Mouse (Mus musculus): ENCODE data around the gene Map3k11. TPM values are rescaled to one million over a fixed set of nuclear protein-coding genes. Genes with fewer than 3 reads are reported as not detected.
A peak's percentile ranks its signal among the peaks of the same experiment; 100 is the strongest.

Gene Map3k11
- polyA plus RNA-seq, 1 experiment from 2014 or later, result 35.3 TPM

- Histone ChIP-seq H3K36me3 (peaks cover 72% of the 10 kb centered on the region), H3K27ac (peak within 1 kb of the TSS; percentile 22; the same call in 1 of the 2 replicates), H3K27me3 (ENCODE audit: low read depth, poor library complexity, severe bottlenecking) (no peaks in the 10 kb centered on the region), H3K4me1 (peaks cover 9% of the 10 kb centered on the region), H3K9me3 (replicated peaks) (no peaks in the 10 kb centered on the region), H3K4me3 (no peak within 1 kb of the TSS)
- 71% methylated on average over 17 of the region's 17 CpGs for WGBS
- no peak for DNase-seq (ENCODE audit: low spot score)
Measured at GRCm38 (mm10) chr19:5704163-5704800, 15.7 kb downstream of the Map3k11 start, which contains the start of gene Kcnk7. Gene Kcnk7, plus strand, starts transcription at chr19:5704367.

- Histone ChIP-seq H3K4me3 (no peak overlapping the region), H3K9me3 (replicated peaks) (no peaks in the 10 kb centered on the region), H3K36me3 (peaks cover 71% of the 10 kb centered on the region), H3K4me1 (peaks cover 9% of the 10 kb centered on the region), H3K27me3 (ENCODE audit: low read depth, poor library complexity, severe bottlenecking) (no peaks in the 10 kb centered on the region), H3K27ac (peak overlapping the region; percentile 22; the same call in 1 of the 2 replicates)
- no peak for DNase-seq (ENCODE audit: low spot score)
- WGBS, result 51% methylated on average over 10 of the region's 10 CpGs
Measured at GRCm38 (mm10) chr19:5704801-5705571, 16.4 kb downstream of the Map3k11 start.

GRCm38 (mm10) chr19:5710068-5710467 is 21.5 kb downstream of the Map3k11 start:
- Histone ChIP-seq H3K4me1 (peaks cover 14% of the 10 kb centered on the region), H3K4me3 (no peak overlapping the region), H3K9me3 (replicated peaks) (no peaks in the 10 kb centered on the region), H3K36me3 (peaks cover 65% of the 10 kb centered on the region), H3K27me3 (ENCODE audit: low read depth, poor library complexity, severe bottlenecking) (no peaks in the 10 kb centered on the region), H3K27ac (no peak overlapping the region)
- DNase-seq (ENCODE audit: low spot score), result no peak
- WGBS, result 90% methylated on average over 6 of the region's 6 CpGs

DNA sequence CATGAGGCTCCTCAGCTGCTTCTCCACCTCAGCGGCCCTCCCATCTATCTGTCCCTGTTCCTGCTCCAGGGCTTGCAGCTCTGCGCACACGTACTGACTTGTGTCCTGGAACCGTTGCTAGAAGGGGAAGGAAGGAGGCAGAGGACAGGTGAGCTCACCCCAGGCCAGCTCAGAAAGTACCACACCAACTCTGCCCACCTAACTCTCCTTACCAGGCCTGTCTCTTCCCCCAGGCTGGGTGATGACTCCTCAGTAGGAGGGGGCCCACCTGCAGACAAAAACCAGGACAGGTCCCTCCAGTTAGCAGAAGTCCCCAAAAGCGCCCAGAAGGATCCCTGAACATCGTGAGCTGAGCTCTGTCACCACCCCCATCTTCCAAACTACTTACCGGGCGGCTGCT is 22.0 kb downstream of the Map3k11 start:
- WGBS, result 85% methylated on average over 8 of the region's 8 CpGs
- no peak overlapping the region for H3K27ac ChIP-seq
- no peak for DNase-seq (ENCODE audit: low spot score)
- peaks cover 15% of the 10 kb centered on the region for H3K4me1 ChIP-seq
- H3K36me3 ChIP-seq, result peaks cover 70% of the 10 kb centered on the region
- H3K27me3 ChIP-seq (ENCODE audit: low read depth, poor library complexity, severe bottlenecking), result no peaks in the 10 kb centered on the region
- no peaks in the 10 kb centered on the region for H3K9me3 ChIP-seq (replicated peaks)
- H3K4me3 ChIP-seq, result no peak overlapping the region

DNA sequence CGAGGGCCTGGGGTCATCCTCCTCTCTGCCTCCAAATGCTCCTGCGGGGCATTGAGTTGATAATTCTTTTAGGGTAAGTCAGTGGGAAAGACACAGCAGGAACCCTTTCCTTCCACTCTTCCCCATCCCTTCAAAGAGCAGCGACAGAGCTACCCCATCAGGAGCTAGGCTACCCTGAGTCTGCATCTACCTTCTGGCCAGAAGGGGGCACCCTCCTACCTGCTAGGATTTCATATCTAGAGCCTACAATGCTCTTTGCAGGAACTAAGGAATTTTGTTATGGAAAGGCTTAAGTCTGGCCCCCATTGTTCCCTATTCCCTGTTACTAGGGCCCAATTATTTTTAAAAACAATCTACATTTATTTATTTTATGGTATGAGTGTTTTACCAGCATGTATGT is 22.7 kb downstream of the Map3k11 start:
- peak; percentile 64 for DNase-seq (ENCODE audit: low spot score)
- Histone ChIP-seq H3K27me3 (ENCODE audit: low read depth, poor library complexity, severe bottlenecking) (no peaks in the 10 kb centered on the region), H3K9me3 (replicated peaks) (no peaks in the 10 kb centered on the region), H3K36me3 (peaks cover 71% of the 10 kb centered on the region), H3K4me3 (no peak overlapping the region), H3K4me1 (peaks cover 21% of the 10 kb centered on the region), H3K27ac (no peak overlapping the region)
- WGBS, result 22% methylated on average over 3 of the region's 3 CpGs

- 91% methylated on average over 14 of the region's 14 CpGs for WGBS
- Histone ChIP-seq H3K27ac (no peak overlapping the region), H3K27me3 (ENCODE audit: low read depth, poor library complexity, severe bottlenecking) (0 out of 2 replicates have a peak, but pooled peaks cover 3% of the 10 kb centered on the region), H3K4me3 (no peak overlapping the region), H3K36me3 (peaks cover 69% of the 10 kb centered on the region), H3K4me1 (peaks cover 29% of the 10 kb centered on the region), H3K9me3 (replicated peaks) (no peaks in the 10 kb centered on the region)
- DNase-seq (ENCODE audit: low spot score), result no peak
Measured at GRCm38 (mm10) chr19:5711907-5712460, 23.4 kb downstream of the Map3k11 start.

DNA sequence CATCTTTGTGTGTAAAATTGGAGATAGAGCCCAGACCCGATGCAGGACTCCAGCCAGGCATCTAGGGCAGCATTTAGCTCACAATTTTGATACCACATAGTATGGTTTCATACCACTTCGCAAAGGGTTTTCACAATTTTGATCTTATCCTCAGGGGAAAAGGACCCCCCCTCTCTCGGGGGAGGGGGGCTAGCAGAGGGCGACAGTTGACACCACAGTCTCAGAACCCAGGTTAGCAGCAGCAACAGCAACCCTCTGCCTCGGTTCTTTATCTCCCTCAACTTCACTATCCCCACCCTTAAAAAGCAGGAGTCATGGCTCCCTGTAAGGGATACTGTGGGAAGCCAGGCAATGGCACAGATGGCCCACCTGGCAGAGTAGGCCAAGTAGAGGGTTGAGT is 24.7 kb downstream of the Map3k11 start:
- DNase-seq (ENCODE audit: low spot score), result no peak
- 0 out of 2 replicates have a peak overlapping the region, but pooled peaks have one; percentile 6 for H3K4me3 ChIP-seq
- no peaks in the 10 kb centered on the region for H3K9me3 ChIP-seq (replicated peaks)
- H3K36me3 ChIP-seq, result peaks cover 71% of the 10 kb centered on the region
- 0 out of 2 replicates have a peak overlapping the region, but pooled peaks have one; percentile 20 for H3K27ac ChIP-seq
- 75% methylated on average over 5 of the region's 5 CpGs for WGBS
- H3K27me3 ChIP-seq (ENCODE audit: low read depth, poor library complexity, severe bottlenecking), result 0 out of 2 replicates have a peak, but pooled peaks cover 7% of the 10 kb centered on the region
- H3K4me1 ChIP-seq, result peaks cover 31% of the 10 kb centered on the region

GRCm38 (mm10) chr19:5713730-5714129 is 25.2 kb downstream of the Map3k11 start:
- 2% methylated on average over 2 of the region's 2 CpGs for WGBS
- Histone ChIP-seq H3K4me1 (peaks cover 31% of the 10 kb centered on the region), H3K27me3 (ENCODE audit: low read depth, poor library complexity, severe bottlenecking) (0 out of 2 replicates have a peak, but pooled peaks cover 7% of the 10 kb centered on the region), H3K9me3 (replicated peaks) (no peaks in the 10 kb centered on the region), H3K36me3 (peaks cover 71% of the 10 kb centered on the region), H3K27ac (peak overlapping the region; percentile 33; the same call in 1 of the 2 replicates), H3K4me3 (no peak overlapping the region)
- peak; percentile 57 for DNase-seq (ENCODE audit: low spot score)

DNA sequence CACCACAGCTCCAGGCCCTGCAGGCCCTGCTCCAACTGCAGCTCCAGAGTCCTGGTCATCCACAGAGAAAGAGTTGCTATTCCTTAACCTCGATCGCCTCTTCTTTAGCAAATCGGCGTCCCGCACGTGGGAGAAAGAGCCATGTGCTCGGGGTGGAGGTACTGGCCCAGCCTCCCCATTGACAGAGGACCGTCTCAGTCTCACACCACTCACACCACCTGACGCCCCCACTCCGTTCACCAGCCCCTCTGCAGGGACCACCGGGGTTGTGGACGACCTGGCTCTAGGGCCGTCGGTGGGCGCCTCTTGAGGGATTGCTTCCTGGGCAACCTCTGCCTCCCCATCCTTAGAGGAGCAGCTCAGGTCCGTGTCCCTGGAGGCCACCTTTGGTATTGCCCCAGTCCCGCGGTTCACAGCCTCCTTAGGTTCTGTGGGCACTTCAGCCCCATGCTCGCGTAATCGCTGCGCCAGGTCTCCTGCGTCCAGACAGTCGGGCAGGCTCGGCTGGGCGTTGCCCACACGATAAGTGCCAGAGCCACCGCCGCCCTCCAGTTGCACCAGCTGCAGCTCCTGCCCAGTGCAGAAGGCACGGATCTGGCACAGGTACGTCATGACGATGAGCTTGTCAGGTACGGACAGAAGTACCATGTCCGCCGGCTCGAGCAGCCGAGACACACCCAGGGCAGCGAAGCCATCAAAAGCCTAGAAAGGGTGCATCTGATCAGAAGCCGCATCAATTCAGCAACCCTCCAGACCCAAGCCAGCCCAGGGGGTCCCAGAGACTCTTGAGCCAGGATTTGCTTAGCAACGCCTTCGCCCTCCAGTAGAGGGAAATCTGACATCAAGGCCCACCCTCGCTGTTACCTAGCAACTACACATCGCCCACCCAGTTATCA is 27.5 kb downstream of the Map3k11 start:
- H3K27ac ChIP-seq, result peak overlapping the region; percentile 15; the same call in 1 of the 2 replicates
- 18% methylated on average over 43 of the region's 43 CpGs for WGBS
- peak overlapping the region; percentile 35 for H3K4me3 ChIP-seq
- H3K9me3 ChIP-seq (replicated peaks), result no peaks in the 10 kb centered on the region
- DNase-seq (ENCODE audit: low spot score), result peak; percentile 66
- peaks cover 72% of the 10 kb centered on the region for H3K36me3 ChIP-seq
- peaks cover 31% of the 10 kb centered on the region for H3K4me1 ChIP-seq
- 0 out of 2 replicates have a peak, but pooled peaks cover 7% of the 10 kb centered on the region for H3K27me3 ChIP-seq (ENCODE audit: low read depth, poor library complexity, severe bottlenecking)

DNA sequence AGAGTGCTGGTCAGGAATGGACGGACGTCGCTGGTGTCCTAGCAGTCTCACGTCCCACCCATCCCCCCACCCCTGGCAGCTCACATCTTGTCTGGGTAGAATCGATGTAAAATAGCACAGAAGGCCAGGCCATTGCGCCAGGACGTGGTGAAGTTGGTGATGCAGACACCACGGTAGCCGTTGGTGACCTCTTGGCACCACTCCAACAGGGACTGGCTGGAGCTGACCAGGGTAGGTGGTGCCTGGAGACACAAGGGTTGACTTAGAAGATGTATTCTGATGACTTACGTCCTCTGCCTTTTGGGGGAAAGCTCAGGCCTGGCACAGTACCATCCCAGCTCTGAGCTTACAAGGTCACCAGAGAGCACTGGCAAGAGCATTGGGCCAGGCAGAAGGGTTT is 28.4 kb downstream of the Map3k11 start:
- Histone ChIP-seq H3K27me3 (ENCODE audit: low read depth, poor library complexity, severe bottlenecking) (0 out of 2 replicates have a peak, but pooled peaks cover 7% of the 10 kb centered on the region), H3K27ac (no peak overlapping the region), H3K4me3 (no peak overlapping the region), H3K4me1 (peaks cover 31% of the 10 kb centered on the region), H3K9me3 (replicated peaks) (no peaks in the 10 kb centered on the region), H3K36me3 (peaks cover 72% of the 10 kb centered on the region)
- WGBS, result 52% methylated on average over 10 of the region's 10 CpGs
- no peak for DNase-seq (ENCODE audit: low spot score)

DNA sequence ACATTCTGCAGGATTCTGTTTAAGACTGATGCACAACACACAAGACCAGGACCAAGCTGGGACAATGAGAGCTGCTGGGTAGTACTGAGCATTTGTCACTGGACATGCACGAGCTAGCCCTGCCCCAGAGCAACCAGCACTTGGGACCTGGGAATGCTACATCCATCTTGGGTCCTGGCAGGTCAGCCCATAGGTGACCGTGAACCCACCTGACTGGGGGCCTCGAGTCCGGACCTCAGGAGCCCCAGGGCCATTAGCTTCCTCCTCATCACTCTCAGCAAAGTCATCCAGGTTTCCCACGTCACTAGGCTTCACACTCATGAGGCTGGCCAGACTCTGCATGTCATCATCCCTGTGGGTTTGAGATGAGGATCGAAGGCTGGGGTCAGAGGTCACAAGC is 32.7 kb downstream of the Map3k11 start:
- peaks cover 34% of the 10 kb centered on the region for H3K4me1 ChIP-seq
- H3K27ac ChIP-seq, result no peak overlapping the region
- peaks cover 87% of the 10 kb centered on the region for H3K36me3 ChIP-seq
- 0 out of 2 replicates have a peak, but pooled peaks cover 7% of the 10 kb centered on the region for H3K27me3 ChIP-seq (ENCODE audit: low read depth, poor library complexity, severe bottlenecking)
- WGBS, result 90% methylated on average over 6 of the region's 6 CpGs
- no peak for DNase-seq (ENCODE audit: low spot score)
- no peak overlapping the region for H3K4me3 ChIP-seq
- H3K9me3 ChIP-seq (replicated peaks), result no peaks in the 10 kb centered on the region

DNA sequence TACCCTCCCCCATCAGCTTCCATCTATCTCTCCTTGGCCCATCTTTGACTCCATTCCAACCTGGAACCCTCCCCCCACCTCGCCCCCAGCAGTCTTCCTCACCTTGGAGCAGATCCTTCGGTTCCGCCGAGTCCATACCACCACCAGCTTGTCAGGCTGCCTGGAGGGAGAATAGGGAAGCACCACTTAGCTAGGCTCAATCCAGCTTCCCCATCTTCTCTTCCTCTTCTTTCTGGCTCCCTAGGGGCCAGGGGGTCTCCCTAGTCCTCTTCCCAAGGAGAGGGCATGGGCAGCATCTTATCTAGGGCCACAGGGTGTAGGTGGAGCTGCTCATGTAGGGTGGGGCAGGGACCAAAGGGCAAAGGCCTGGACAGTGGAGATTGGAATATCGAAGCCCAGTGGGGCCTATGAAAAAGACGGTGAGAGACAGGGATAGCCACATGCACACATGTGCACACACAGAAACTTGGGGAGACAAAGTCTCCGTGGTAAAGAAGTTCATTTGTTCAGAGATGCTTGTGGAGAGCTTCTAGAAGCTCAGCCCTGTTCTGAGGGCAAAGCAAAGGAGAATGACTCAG is 34.4 kb downstream of the Map3k11 start:
- Histone ChIP-seq H3K27me3 (ENCODE audit: low read depth, poor library complexity, severe bottlenecking) (no peaks in the 10 kb centered on the region), H3K36me3 (peaks cover 85% of the 10 kb centered on the region), H3K4me1 (peaks cover 41% of the 10 kb centered on the region), H3K4me3 (no peak overlapping the region), H3K27ac (no peak overlapping the region), H3K9me3 (replicated peaks) (no peaks in the 10 kb centered on the region)
- DNase-seq (ENCODE audit: low spot score), result no peak
- WGBS, result 91% methylated on average over 7 of the region's 7 CpGs

Measured in limb, embryonic 10.5 days (tissue).